In the genomic region with DNA sequence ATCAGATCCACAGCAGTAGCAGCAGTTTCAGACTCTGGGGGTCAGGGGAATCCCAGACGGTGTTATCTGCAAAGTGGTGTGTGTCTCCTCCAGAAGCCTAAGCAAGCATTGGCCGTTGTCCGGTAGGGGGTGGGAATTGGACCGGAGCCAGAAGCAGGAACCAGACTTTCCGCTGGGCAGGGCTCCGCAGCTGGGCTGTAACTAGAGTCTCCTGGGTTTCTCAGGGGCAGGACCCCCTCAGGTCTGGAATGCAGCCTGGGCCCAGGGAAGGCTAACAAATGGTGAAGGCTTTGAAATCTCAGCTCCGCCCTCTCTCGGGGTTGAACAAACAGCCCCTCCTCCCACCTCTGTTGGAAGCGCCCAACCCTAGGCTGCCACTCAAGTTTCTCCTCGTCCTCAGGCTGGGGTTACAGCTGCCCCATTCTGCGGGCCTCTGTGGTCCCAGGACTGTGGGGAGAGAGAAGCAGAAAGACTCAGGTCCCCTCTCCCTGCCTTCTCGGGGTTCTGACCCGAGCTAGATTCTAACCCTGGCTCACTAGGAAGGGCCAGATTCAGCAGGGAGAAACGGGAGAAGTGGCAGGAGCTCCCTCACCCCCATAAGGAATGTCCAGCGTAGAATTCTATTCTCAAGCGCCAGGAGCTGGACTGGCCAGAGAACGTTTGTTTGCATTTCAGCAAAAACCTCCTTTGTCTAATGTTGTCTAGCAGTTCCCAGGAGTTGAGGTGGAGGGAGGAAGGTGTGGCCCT, we compare ENCODE assay signal across 7 mouse cellular contexts. TPM values are rescaled to one million over a fixed set of nuclear protein-coding genes. Genes with fewer than 3 reads are reported as not detected.
DNase-seq lines count a peak whose midpoint lies in the region; ATAC-seq lines count a peak whose summit lies in the region.

No protein-coding gene starts in this region.

- no peaks in the 10 kb centered on the region for H3K27me3 ChIP-seq in embryonic facial prominence, embryonic 13.5 days
- H3K27me3 ChIP-seq in limb, embryonic 15.5 days: no peaks in the 10 kb centered on the region
- no peaks in the 10 kb centered on the region for H3K27me3 ChIP-seq in midbrain, embryonic 16.5 days (ENCODE audit: control insufficient read depth, insufficient read depth, low read depth, low read length)

- peak; percentile 88 for ATAC-seq in embryonic facial prominence, embryonic 13.5 days (ENCODE audit: insufficient number of reproducible peaks, insufficient read depth, low FRiP score, low TSS enrichment, low read depth)
- peak; percentile 86 for ATAC-seq in limb, embryonic 15.5 days (ENCODE audit: insufficient number of reproducible peaks, low FRiP score, low TSS enrichment, low read depth)
- ATAC-seq in midbrain, embryonic 16.5 days: peak; percentile 66; the same call in 1 of the 2 replicates

- peak overlapping the region; percentile 42 for H3K4me2 ChIP-seq in embryonic facial prominence, embryonic 13.5 days
- H3K4me2 ChIP-seq in limb, embryonic 15.5 days: peak overlapping the region; percentile 19
- H3K4me2 ChIP-seq in midbrain, embryonic 16.5 days (ENCODE audit: low read length): no peak overlapping the region

- 0 out of 2 replicates have a peak overlapping the region, but pooled peaks have one; percentile 20 for H3K4me3 ChIP-seq in embryonic facial prominence, embryonic 13.5 days
- no peak overlapping the region for H3K4me3 ChIP-seq in limb, embryonic 15.5 days
- H3K4me3 ChIP-seq in midbrain, embryonic 16.5 days (ENCODE audit: low read depth, low read length): no peak overlapping the region

- DNase-seq in adrenal gland, adult 8-10 months: peak; percentile 72
- DNase-seq in heart, adult 9 months (ENCODE audit: low spot score in 2 of 2): peak; percentile 87 to 90
- DNase-seq in kidney, adult 8-10 months: peak; percentile 96 to 97
- peak; percentile 81 for DNase-seq in testis, postnatal 14 days (ENCODE audit: low spot score)

- peaks cover 41% of the 10 kb centered on the region for H3K4me1 ChIP-seq in embryonic facial prominence, embryonic 13.5 days
- peaks cover 36% of the 10 kb centered on the region for H3K4me1 ChIP-seq in limb, embryonic 15.5 days
- H3K4me1 ChIP-seq in midbrain, embryonic 16.5 days (ENCODE audit: control insufficient read depth, insufficient read depth, low read length): peaks cover 6% of the 10 kb centered on the region

- H3K9ac ChIP-seq in embryonic facial prominence, embryonic 13.5 days: peak overlapping the region; percentile 58; the same call in 1 of the 2 replicates
- no peak overlapping the region for H3K9ac ChIP-seq in limb, embryonic 15.5 days
- H3K9ac ChIP-seq in midbrain, embryonic 16.5 days (ENCODE audit: low read depth, low read length): 0 out of 2 replicates have a peak overlapping the region, but pooled peaks have one; percentile 11

- WGBS in embryonic facial prominence, embryonic 13.5 days: 2% methylated on average over 17 of the region's 17 CpGs
- 3% methylated on average over 17 of the region's 17 CpGs for WGBS in limb, embryonic 15.5 days
- 7% methylated on average over 17 of the region's 17 CpGs for WGBS in midbrain, embryonic 16.5 days

- peaks cover 13% of the 10 kb centered on the region for H3K9me3 ChIP-seq in embryonic facial prominence, embryonic 13.5 days
- no peaks in the 10 kb centered on the region for H3K9me3 ChIP-seq in limb, embryonic 15.5 days
- no peaks in the 10 kb centered on the region for H3K9me3 ChIP-seq in midbrain, embryonic 16.5 days (replicated peaks; ENCODE audit: control insufficient read depth, low read length, poor library complexity, severe bottlenecking)

- no peaks in the 10 kb centered on the region for H3K36me3 ChIP-seq in embryonic facial prominence, embryonic 13.5 days
- H3K36me3 ChIP-seq in limb, embryonic 15.5 days: no peaks in the 10 kb centered on the region
- H3K36me3 ChIP-seq in midbrain, embryonic 16.5 days (ENCODE audit: control insufficient read depth, insufficient read depth, low read length): no peaks in the 10 kb centered on the region

- H3K27ac ChIP-seq in embryonic facial prominence, embryonic 13.5 days: peak overlapping the region; percentile 96
- H3K27ac ChIP-seq in limb, embryonic 15.5 days: peak overlapping the region; percentile 87
- H3K27ac ChIP-seq in midbrain, embryonic 16.5 days (ENCODE audit: low read length): peak overlapping the region; percentile 63; the same call in 1 of the 2 replicates

RNA-seq across cellular contexts. Expression of a gene that starts 44.9 kb away (rescaled TPM):
- total RNA-seq in adrenal gland, adult 8-10 months (2022): 1 to 10 TPM; 3.6 to 6.2 (median 5.7) TPM
- 2.8 and 2.9 TPM in 2 replicates for polyA plus RNA-seq in embryonic facial prominence, embryonic 13.5 days (2015; fragmentation: Nextera tagmentation; extraction: Ambion mirVana)
- polyA plus RNA-seq in limb, embryonic 15.5 days (2015; fragmentation: Nextera tagmentation; extraction: Ambion mirVana): 2.4 and 3.1 TPM in 2 replicates
- 0.99 and 2.1 TPM in 2 replicates for polyA plus RNA-seq in midbrain, embryonic 16.5 days (2015; fragmentation: Nextera tagmentation; extraction: Ambion mirVana)

RNA-seq across cellular contexts. Expression of a gene that starts 49.1 kb away (rescaled TPM):
- 10 to 100 TPM; 40.1 to 77.8 (median 49.1) TPM for total RNA-seq in adrenal gland, adult 8-10 months (2022)
- 94.9 and 105 TPM in 2 replicates for polyA plus RNA-seq in embryonic facial prominence, embryonic 13.5 days (2015; fragmentation: Nextera tagmentation; extraction: Ambion mirVana)
- polyA plus RNA-seq in limb, embryonic 15.5 days (2015; fragmentation: Nextera tagmentation; extraction: Ambion mirVana): 86.3 and 89.5 TPM in 2 replicates
- polyA plus RNA-seq in midbrain, embryonic 16.5 days (2015; fragmentation: Nextera tagmentation; extraction: Ambion mirVana): 105 and 109 TPM in 2 replicates
